Comparison of ENCODE assay signal across 9 mouse cellular contexts in the genomic region with DNA sequence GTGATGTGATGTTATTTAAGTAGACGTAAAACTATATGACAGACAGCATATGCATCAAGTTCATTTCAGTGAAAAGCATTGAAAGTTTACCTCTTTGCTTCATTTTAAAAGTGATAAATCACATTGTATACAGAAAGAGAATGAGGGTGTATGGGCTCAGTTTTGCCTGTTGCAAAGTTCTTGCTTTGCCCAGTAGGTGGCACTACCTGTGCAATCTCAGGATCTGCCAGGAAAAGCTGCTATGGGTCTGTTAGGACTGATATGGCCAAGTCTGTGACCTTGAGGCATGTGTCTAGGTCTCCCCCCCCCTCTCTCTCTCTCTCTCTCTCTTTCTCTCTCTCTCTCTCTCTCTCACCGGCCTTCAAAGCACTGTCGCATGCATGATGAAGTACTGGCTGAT.
DNase-seq lines count a peak whose midpoint lies in the region; ATAC-seq and TF ChIP-seq lines count a peak whose summit lies in the region.
"Had no signal": no experiment of that assay in that cellular context is flagged by ENCODE, and none has a peak within 500 bp of the region (broad histone marks: within the 10 kb centered on the region; RNA-seq: fewer than 3 reads in every experiment).

No protein-coding gene starts in this region.

- DNase-seq in heart, embryonic 10.5 days (ENCODE audit: low spot score): peak; percentile 74
- DNase-seq in heart, adult 8-10 months (ENCODE audit: low spot score): no peak
- peak; percentile 19 to 29 for DNase-seq in right cerebral cortex, adult 2 months (ENCODE audit: low spot score in 2 of 2)
- DNase-seq in right cerebral cortex, postnatal 36 days (ENCODE audit: low spot score in 2 of 2): no peak
- DNase-seq in embryonic facial prominence, embryonic 10.5 days (ENCODE audit: low spot score): peak; percentile 27
- peak; percentile 7 for DNase-seq in limb, embryonic 14.5 days (ENCODE audit: low spot score)
- no peak for DNase-seq in urinary bladder, postnatal 10 days (ENCODE audit: low spot score)
- DNase-seq in gastrocnemius, adult 18-20 months (ENCODE audit: low spot score): no peak

- no peak overlapping the region for H3K27ac ChIP-seq in heart, embryonic 10.5 days
- no peak overlapping the region for H3K27ac ChIP-seq in embryonic facial prominence, embryonic 10.5 days (replicated peaks)
- H3K27ac ChIP-seq in limb, embryonic 14.5 days (replicated peaks; ENCODE audit: low read depth, low read length): no peak overlapping the region

- H3K27me3 ChIP-seq in heart, embryonic 10.5 days (ENCODE audit: insufficient read depth, poor library complexity, severe bottlenecking): no peaks in the 10 kb centered on the region
- no peaks in the 10 kb centered on the region for H3K27me3 ChIP-seq in embryonic facial prominence, embryonic 10.5 days (replicated peaks; ENCODE audit: low read depth, poor library complexity, severe bottlenecking)
- H3K27me3 ChIP-seq in limb, embryonic 14.5 days (ENCODE audit: control insufficient read depth, insufficient read depth, low read length): no peaks in the 10 kb centered on the region

- no peak overlapping the region for H3K9ac ChIP-seq in limb, embryonic 14.5 days (ENCODE audit: low read depth, low read length, severe bottlenecking)

- no peak overlapping the region for H3K4me3 ChIP-seq in heart, embryonic 10.5 days
- no peak overlapping the region for H3K4me3 ChIP-seq in embryonic facial prominence, embryonic 10.5 days
- no peak overlapping the region for H3K4me3 ChIP-seq in limb, embryonic 14.5 days (replicated peaks; ENCODE audit: low read length)
- H3K4me3 ChIP-seq: myocyte had no signal

- 60% methylated on average over 3 of the region's 3 CpGs for WGBS in heart, embryonic 10.5 days
- 72% methylated on average over 3 of the region's 3 CpGs for WGBS in embryonic facial prominence, embryonic 10.5 days
- WGBS in limb, embryonic 14.5 days: 60% methylated on average over 3 of the region's 3 CpGs

- no peak overlapping the region for H3K4me2 ChIP-seq in limb, embryonic 14.5 days (replicated peaks; ENCODE audit: low read depth, low read length, severe bottlenecking)

- no peaks in the 10 kb centered on the region for H3K36me3 ChIP-seq in heart, embryonic 10.5 days
- H3K36me3 ChIP-seq in embryonic facial prominence, embryonic 10.5 days (replicated peaks): no peaks in the 10 kb centered on the region
- H3K36me3 ChIP-seq in limb, embryonic 14.5 days (ENCODE audit: control insufficient read depth, insufficient read depth, low read length): no peaks in the 10 kb centered on the region

- TF ChIP-seq POLR2A in limb, embryonic 14.5 days (IDR thresholded peaks at IDR 0.05; ENCODE audit: borderline replicate concordance, extremely low read depth, insufficient read depth, insufficient read length): no peak

- no peak for ATAC-seq in limb, embryonic 14.5 days (ENCODE audit: low FRiP score, low read depth)

- no peaks in the 10 kb centered on the region for H3K9me3 ChIP-seq in heart, embryonic 10.5 days
- no peaks in the 10 kb centered on the region for H3K9me3 ChIP-seq in embryonic facial prominence, embryonic 10.5 days
- H3K9me3 ChIP-seq in limb, embryonic 14.5 days (ENCODE audit: control insufficient read depth, low read length): no peaks in the 10 kb centered on the region

- H3K4me1 ChIP-seq in heart, embryonic 10.5 days: no peaks in the 10 kb centered on the region
- no peaks in the 10 kb centered on the region for H3K4me1 ChIP-seq in embryonic facial prominence, embryonic 10.5 days
- no peaks in the 10 kb centered on the region for H3K4me1 ChIP-seq in limb, embryonic 14.5 days (ENCODE audit: control insufficient read depth, insufficient read depth, low read length)

Comparison
In these comparisons a context has a peak if more than half of its experiments do, and no peak if none do; other contexts are left out.
1. DNase-seq: peak in heart, embryonic 10.5 days (single experiment), right cerebral cortex, adult 2 months (2 of 2), embryonic facial prominence, embryonic 10.5 days (single experiment) and limb, embryonic 14.5 days (single experiment); none in heart, adult 8-10 months (single experiment), right cerebral cortex, postnatal 36 days (0 of 2), urinary bladder, postnatal 10 days (single experiment) and gastrocnemius, adult 18-20 months (single experiment).